Mouse (Mus musculus) heart, postnatal 0 days (tissue): ENCODE data around the gene Emp3.

Experiments
- CTCF ChIP-seq: IDR thresholded peaks from 2 replicates; pipeline ENCODE4 v1.5.1; 2016; ENCODE audit warnings: antibody characterized with exemption, control low read depth, low read depth
- EP300 ChIP-seq: IDR thresholded peaks from 2 replicates; pipeline ENCODE4 v1.6.1; 2016; ENCODE audit warnings: antibody characterized with exemption, low read depth

GRCm38 (mm10) chr7:45939836-45940235, 18.6 kb upstream of the Emp3 start:
- TF ChIP-seq CTCF (no peak), EP300 (no peak)
